Mouse (Mus musculus) midbrain, embryonic 16.5 days (tissue): ENCODE results near the gene B3gnt2. TPM values are rescaled to one million over a fixed set of nuclear protein-coding genes. Genes with fewer than 3 reads are reported as not detected.

Source experiments
- ATAC-seq: fragments of 200-750 bp; cut with Nextera tagmentation; 2 replicates; pipeline ENCODE4 v1.8.0; 2017; ENCODE audit warnings: moderate TSS enrichment
- H3K27ac ChIP-seq: fragments of 300-500 bp; sonication (generic); 2 replicates; pipeline ENCODE4 v1.5.1; 2014; ENCODE audit warnings: mild to moderate bottlenecking, low read length, mixed read lengths
- H3K27me3 ChIP-seq: fragments of 300-500 bp; sonication (generic); 2 replicates; pipeline ENCODE4 v1.6.1; 2014; ENCODE audit warnings: low read depth, low read length, mixed read lengths; ENCODE audit not compliant: control insufficient read depth, insufficient read depth
- H3K36me3 ChIP-seq: fragments of 300-500 bp; sonication (generic); 2 replicates; pipeline ENCODE4 v1.6.1; 2014; ENCODE audit warnings: mild to moderate bottlenecking, low read length, moderate library complexity, mixed read lengths; ENCODE audit not compliant: control insufficient read depth, insufficient read depth
- H3K4me1 ChIP-seq: fragments of 300-500 bp; sonication (generic); 2 replicates; pipeline ENCODE4 v1.6.1; 2014; ENCODE audit warnings: mild to moderate bottlenecking, low read length, mixed read lengths; ENCODE audit not compliant: control insufficient read depth, insufficient read depth
- H3K4me2 ChIP-seq: fragments of 300-500 bp; sonication (generic); 2 replicates; pipeline ENCODE4 v1.6.1; 2014; ENCODE audit warnings: mild to moderate bottlenecking, low read length, mixed read lengths
- H3K4me3 ChIP-seq: fragments of 300-500 bp; sonication (generic); 2 replicates; pipeline ENCODE4 v1.5.1; 2014; ENCODE audit warnings: low read depth, mild to moderate bottlenecking, low read length, moderate library complexity, mixed read lengths
- H3K9ac ChIP-seq: fragments of 300-500 bp; sonication (generic); 2 replicates; pipeline ENCODE4 v1.6.1; 2014; ENCODE audit warnings: low read depth, low read length, mixed read lengths
- H3K9me3 ChIP-seq: fragments of 300-500 bp; sonication (generic); replicated peaks from 2 replicates; pipeline ENCODE4 v1.6.1; 2014; ENCODE audit warnings: mild to moderate bottlenecking, low read length, mixed read lengths; ENCODE audit not compliant: control insufficient read depth, poor library complexity, severe bottlenecking
- WGBS: fragments of 180-500 bp; shearing (Covaris S2); extraction: QIAGEN DNeasy Blood & Tissue Kit; methylation state at CpG from one replicate; pipeline ENCODE4 v1.1.7; 2014; 5-methylcytosine and 5-hydroxymethylcytosine counted together
- polyA plus RNA-seq: library from polyadenylated mRNA; unstranded; fragments of >200 nt; fragmentation: Nextera tagmentation; extraction: Ambion mirVana; gene quantifications from 2 replicates; pipeline ENCODE4 v1.2.1, GENCODE M21; 2015

Gene B3gnt2
- polyA plus RNA-seq, 1 experiment from 2014 or later = 3.5 TPM

GRCm38 (mm10) chr11:22794734-22795133 is 66.0 kb downstream of the B3gnt2 start:
- WGBS = 89% methylated on average over 1 of the region's 1 CpGs
- ATAC-seq = no peak
- Histone ChIP-seq H3K27me3 (no peaks in the 10 kb centered on the region), H3K4me2 (no peak overlapping the region), H3K9me3 (no peaks in the 10 kb centered on the region), H3K36me3 (no peaks in the 10 kb centered on the region), H3K27ac (no peak overlapping the region), H3K4me3 (no peak overlapping the region), H3K4me1 (no peaks in the 10 kb centered on the region), H3K9ac (no peak overlapping the region)

GRCm38 (mm10) chr11:22793881-22794203 is 66.9 kb downstream of the B3gnt2 start:
- no peak overlapping the region for H3K27ac ChIP-seq
- H3K4me2 ChIP-seq = no peak overlapping the region
- no peak overlapping the region for H3K9ac ChIP-seq
- H3K36me3 ChIP-seq = no peaks in the 10 kb centered on the region
- 96% methylated on average over 1 of the region's 1 CpGs for WGBS
- H3K4me3 ChIP-seq = no peak overlapping the region
- no peaks in the 10 kb centered on the region for H3K27me3 ChIP-seq
- H3K4me1 ChIP-seq = no peaks in the 10 kb centered on the region
- ATAC-seq = no peak
- H3K9me3 ChIP-seq = no peaks in the 10 kb centered on the region

- Histone ChIP-seq H3K4me3 (no peak overlapping the region), H3K4me2 (no peak overlapping the region), H3K27me3 (no peaks in the 10 kb centered on the region), H3K27ac (no peak overlapping the region), H3K36me3 (no peaks in the 10 kb centered on the region), H3K9ac (no peak overlapping the region), H3K9me3 (no peaks in the 10 kb centered on the region), H3K4me1 (no peaks in the 10 kb centered on the region)
- 79% methylated on average over 3 of the region's 3 CpGs for WGBS
- ATAC-seq = no peak
Measured at GRCm38 (mm10) chr11:22793176-22793880, 67.4 kb downstream of the B3gnt2 start.

GRCm38 (mm10) chr11:22792149-22792548 is 68.6 kb downstream of the B3gnt2 start:
- WGBS = 94% methylated on average over 1 of the region's 1 CpGs

GRCm38 (mm10) chr11:22791726-22792125 is 69.0 kb downstream of the B3gnt2 start:
- H3K27ac ChIP-seq = no peak overlapping the region
- H3K4me1 ChIP-seq = no peaks in the 10 kb centered on the region
- H3K4me3 ChIP-seq = no peak overlapping the region
- H3K36me3 ChIP-seq = no peaks in the 10 kb centered on the region
- H3K9me3 ChIP-seq = no peaks in the 10 kb centered on the region
- 90% methylated on average over 5 of the region's 5 CpGs for WGBS
- no peak for ATAC-seq
- H3K27me3 ChIP-seq = no peaks in the 10 kb centered on the region
- no peak overlapping the region for H3K4me2 ChIP-seq
- no peak overlapping the region for H3K9ac ChIP-seq

More at GRCm38 (mm10) chr11:22792149-22792548, 68.6 kb downstream of the B3gnt2 start:
- H3K9me3 ChIP-seq = no peaks in the 10 kb centered on the region
- ATAC-seq = no peak
- H3K27ac ChIP-seq = no peak overlapping the region
- H3K4me2 ChIP-seq = no peak overlapping the region
- no peak overlapping the region for H3K9ac ChIP-seq
- H3K36me3 ChIP-seq = no peaks in the 10 kb centered on the region
- H3K4me1 ChIP-seq = no peaks in the 10 kb centered on the region
- no peak overlapping the region for H3K4me3 ChIP-seq
- H3K27me3 ChIP-seq = no peaks in the 10 kb centered on the region

- no peak overlapping the region for H3K4me2 ChIP-seq
- ATAC-seq = no peak
- H3K4me1 ChIP-seq = no peaks in the 10 kb centered on the region
- no peaks in the 10 kb centered on the region for H3K27me3 ChIP-seq
- no peak overlapping the region for H3K27ac ChIP-seq
- no peaks in the 10 kb centered on the region for H3K9me3 ChIP-seq
- 86% methylated on average over 2 of the region's 2 CpGs for WGBS
- no peak overlapping the region for H3K4me3 ChIP-seq
- H3K36me3 ChIP-seq = no peaks in the 10 kb centered on the region
- no peak overlapping the region for H3K9ac ChIP-seq
Measured at GRCm38 (mm10) chr11:22787833-22788232, 72.9 kb downstream of the B3gnt2 start.

GRCm38 (mm10) chr11:22784477-22784876 is 76.3 kb downstream of the B3gnt2 start:
- WGBS = 83% methylated on average over 3 of the region's 3 CpGs
- no peak overlapping the region for H3K27ac ChIP-seq

GRCm38 (mm10) chr11:22782705-22783124 is 78.0 kb downstream of the B3gnt2 start:
- 76% methylated on average over 13 of the region's 13 CpGs for WGBS
- H3K9me3 ChIP-seq = no peaks in the 10 kb centered on the region
- H3K4me1 ChIP-seq = no peaks in the 10 kb centered on the region
- H3K4me2 ChIP-seq = no peak overlapping the region
- H3K9ac ChIP-seq = no peak overlapping the region
- H3K36me3 ChIP-seq = no peaks in the 10 kb centered on the region
- no peaks in the 10 kb centered on the region for H3K27me3 ChIP-seq
- no peak overlapping the region for H3K4me3 ChIP-seq
- H3K27ac ChIP-seq = no peak overlapping the region
- ATAC-seq = no peak

More at GRCm38 (mm10) chr11:22784477-22784876, 76.3 kb downstream of the B3gnt2 start:
- ATAC-seq = no peak
- Histone ChIP-seq H3K4me1 (no peaks in the 10 kb centered on the region), H3K27me3 (no peaks in the 10 kb centered on the region), H3K4me3 (no peak overlapping the region), H3K9ac (no peak overlapping the region), H3K9me3 (no peaks in the 10 kb centered on the region), H3K4me2 (no peak overlapping the region), H3K36me3 (no peaks in the 10 kb centered on the region)

- Histone ChIP-seq H3K9me3 (no peaks in the 10 kb centered on the region), H3K9ac (no peak overlapping the region), H3K4me1 (no peaks in the 10 kb centered on the region), H3K4me2 (no peak overlapping the region), H3K4me3 (no peak overlapping the region), H3K27ac (no peak overlapping the region), H3K36me3 (no peaks in the 10 kb centered on the region), H3K27me3 (no peaks in the 10 kb centered on the region)
- no peak for ATAC-seq
Measured at GRCm38 (mm10) chr11:22781190-22781589, 79.6 kb downstream of the B3gnt2 start.
